22 mouse cellular contexts compared by ENCODE assay signal in genomic region chr7:136708004-136708435, GRCm38 (mm10).
DNase-seq lines count a peak whose midpoint lies in the region; ATAC-seq and TF ChIP-seq lines count a peak whose summit lies in the region.
"Had no signal": no experiment of that assay in that cellular context is flagged by ENCODE, and none has a peak within 500 bp of the region (broad histone marks: within the 10 kb centered on the region; RNA-seq: fewer than 3 reads in every experiment).

No protein-coding gene starts in this region.

- H3K27ac ChIP-seq in gastrocnemius, adult 2 months: peak overlapping the region; percentile 49
- peak overlapping the region; percentile 55 for H3K27ac ChIP-seq in heart, embryonic 16.5 days (ENCODE audit: low read length)
- no peak overlapping the region for H3K27ac ChIP-seq in heart, embryonic 10.5 days
- H3K27ac ChIP-seq in lung, postnatal 0 days (ENCODE audit: low read length): no peak overlapping the region
- H3K27ac ChIP-seq: forebrain, embryonic 13.5 days; hindbrain, embryonic 12.5 days; kidney, embryonic 15.5 days; midbrain, embryonic 15.5 days; neural tube, embryonic 12.5 days; stomach, postnatal 0 days had no signal

- no peak overlapping the region for H3K4me2 ChIP-seq in heart, embryonic 16.5 days (ENCODE audit: low read depth, low read length)
- H3K4me2 ChIP-seq in lung, postnatal 0 days (replicated peaks; ENCODE audit: low read depth, low read length): no peak overlapping the region
- H3K4me2 ChIP-seq: forebrain, embryonic 13.5 days; hindbrain, embryonic 12.5 days; kidney, embryonic 15.5 days; midbrain, embryonic 15.5 days; neural tube, embryonic 12.5 days had no signal

- H3K4me1 ChIP-seq in heart, embryonic 16.5 days (ENCODE audit: control insufficient read depth, insufficient read depth, low read length): peaks cover 11% of the 10 kb centered on the region
- peaks cover 6% of the 10 kb centered on the region for H3K4me1 ChIP-seq in heart, embryonic 10.5 days
- H3K4me1 ChIP-seq in lung, postnatal 0 days (ENCODE audit: insufficient read depth, low read depth, low read length): no peaks in the 10 kb centered on the region
- H3K4me1 ChIP-seq: forebrain, embryonic 13.5 days; midbrain, embryonic 15.5 days had no signal

- no peak for TF ChIP-seq CTCF in gastrocnemius, adult 2 months (IDR thresholded peaks at IDR 0.05)
- no peak for TF ChIP-seq CTCF in lung, postnatal 0 days (IDR thresholded peaks at IDR 0.05)

- no peak for DNase-seq in gastrocnemius, adult 2 months
- no peak for DNase-seq in gastrocnemius, postnatal 36 days
- DNase-seq in heart, embryonic 10.5 days (ENCODE audit: low spot score): no peak
- DNase-seq in lung, postnatal 0 days (ENCODE audit: low spot score): peak; percentile 7
- DNase-seq in lung, postnatal 14 days: no peak
- DNase-seq: adrenal gland, postnatal 10 days; cerebellum, adult 2 months; cerebellum, postnatal 36 days; embryo, embryonic 11 days; kidney, postnatal 4 days; right cerebral cortex, postnatal 14 days; thymus, adult 2 months; thymus, postnatal 4 days had no signal

- no peaks in the 10 kb centered on the region for H3K36me3 ChIP-seq in heart, embryonic 16.5 days (ENCODE audit: control insufficient read depth, insufficient read depth)
- H3K36me3 ChIP-seq in heart, embryonic 10.5 days: no peaks in the 10 kb centered on the region
- H3K36me3 ChIP-seq in lung, postnatal 0 days (ENCODE audit: insufficient read depth, low read length): no peaks in the 10 kb centered on the region
- H3K36me3 ChIP-seq: hindbrain, embryonic 12.5 days; kidney, embryonic 15.5 days; midbrain, embryonic 15.5 days; neural tube, embryonic 12.5 days had no signal

- no peaks in the 10 kb centered on the region for H3K27me3 ChIP-seq in heart, embryonic 16.5 days (ENCODE audit: control insufficient read depth, insufficient read depth, low read length)
- no peaks in the 10 kb centered on the region for H3K27me3 ChIP-seq in heart, embryonic 10.5 days (ENCODE audit: insufficient read depth, poor library complexity, severe bottlenecking)
- no peaks in the 10 kb centered on the region for H3K27me3 ChIP-seq in lung, postnatal 0 days (replicated peaks; ENCODE audit: insufficient read depth, low read length)
- H3K27me3 ChIP-seq: forebrain, embryonic 13.5 days; hindbrain, embryonic 12.5 days; midbrain, embryonic 15.5 days; neural tube, embryonic 12.5 days had no signal

- H3K9ac ChIP-seq in heart, embryonic 16.5 days (ENCODE audit: low read length): no peak overlapping the region
- no peak overlapping the region for H3K9ac ChIP-seq in lung, postnatal 0 days (replicated peaks; ENCODE audit: low read depth)
- H3K9ac ChIP-seq: forebrain, embryonic 13.5 days; hindbrain, embryonic 12.5 days; kidney, embryonic 15.5 days; midbrain, embryonic 15.5 days; neural tube, embryonic 12.5 days had no signal

- 0 out of 2 replicates have a peak, but pooled peaks have one; percentile 29 for ATAC-seq in heart, embryonic 16.5 days (replicated peaks; ENCODE audit: extremely low read depth, insufficient read depth, low FRiP score)
- ATAC-seq in lung, postnatal 0 days: no peak
- no peak for ATAC-seq in erythroblast, adult 5-6 weeks (replicated peaks; ENCODE audit: low FRiP score, poor library complexity, severe bottlenecking)
- ATAC-seq: forebrain, embryonic 13.5 days; intestine, postnatal 0 days; midbrain, embryonic 15.5 days had no signal

- intact Hi-C loops in gastrocnemius, adult 2 months (cut with DNase I): no loop called here
- intact Hi-C loops in gastrocnemius, postnatal 36 days (cut with DNase I): no loop called here

- WGBS in heart, embryonic 16.5 days: 44% methylated on average over 5 of the region's 5 CpGs
- 29% methylated on average over 5 of the region's 5 CpGs for WGBS in heart, embryonic 10.5 days
- 45% methylated on average over 5 of the region's 5 CpGs for WGBS in lung, postnatal 0 days

- no peaks in the 10 kb centered on the region for H3K9me3 ChIP-seq in heart, embryonic 16.5 days (replicated peaks; ENCODE audit: control insufficient read depth, low read length)
- H3K9me3 ChIP-seq in heart, embryonic 10.5 days: no peaks in the 10 kb centered on the region
- no peaks in the 10 kb centered on the region for H3K9me3 ChIP-seq in lung, postnatal 0 days (ENCODE audit: low read length)
- H3K9me3 ChIP-seq: forebrain, embryonic 13.5 days; hindbrain, embryonic 12.5 days; kidney, embryonic 15.5 days; midbrain, embryonic 15.5 days; neural tube, embryonic 12.5 days had no signal

- no peak for TF ChIP-seq EP300 in lung, postnatal 0 days (IDR thresholded peaks at IDR 0.05)

- no peak overlapping the region for H3K4me3 ChIP-seq in gastrocnemius, adult 2 months
- H3K4me3 ChIP-seq in heart, embryonic 16.5 days (ENCODE audit: low read length): no peak overlapping the region
- no peak overlapping the region for H3K4me3 ChIP-seq in heart, embryonic 10.5 days
- no peak overlapping the region for H3K4me3 ChIP-seq in lung, postnatal 0 days (ENCODE audit: low read depth, low read length)
- H3K4me3 ChIP-seq: forebrain, embryonic 13.5 days; hindbrain, embryonic 12.5 days; kidney, embryonic 15.5 days; midbrain, embryonic 15.5 days; neural tube, embryonic 12.5 days had no signal

Comparison
In these comparisons a context has a peak if more than half of its experiments do, and no peak if none do; other contexts are left out.
1. H3K27ac ChIP-seq: peak in gastrocnemius, adult 2 months (single experiment) and heart, embryonic 16.5 days (single experiment); none in heart, embryonic 10.5 days (single experiment) and lung, postnatal 0 days (single experiment).